Mouse (Mus musculus): ENCODE measurements around the gene Ccdc71.

Ccdc71 gene

GRCm38 (mm10) chr9:108460319-108461178, at the start of gene Ccdc71:
Gene Ccdc71 (plus strand): TSS chr9:108460527.
- DNase-seq, result peak; percentile 90

GRCm38 (mm10) chr9:108411381-108411942, 48.9 kb upstream of the Ccdc71 start:
- no peak for DNase-seq

- peak; percentile 64 for DNase-seq
Measured at GRCm38 (mm10) chr9:108412221-108412620, 48.1 kb upstream of the Ccdc71 start.

- DNase-seq, result no peak
Measured at GRCm38 (mm10) chr9:108428384-108428783, 31.9 kb upstream of the Ccdc71 start, which contains the start of gene Ccdc36. Gene Ccdc36 (minus strand): TSS chr9:108428484.

- DNase-seq, result peak; percentile 22
Measured at GRCm38 (mm10) chr9:108431431-108432067, 28.8 kb upstream of the Ccdc71 start.

GRCm38 (mm10) chr9:108436182-108436581, 24.1 kb upstream of the Ccdc71 start, which contains the start of gene BC048562:
Gene BC048562 (plus strand): TSS chr9:108436482.
- DNase-seq, result no peak

- no peak for DNase-seq
Measured at GRCm38 (mm10) chr9:108439176-108439575, 21.2 kb upstream of the Ccdc71 start.

GRCm38 (mm10) chr9:108440485-108440884, 19.8 kb upstream of the Ccdc71 start:
- no peak for DNase-seq

- no peak for DNase-seq
Measured at GRCm38 (mm10) chr9:108441236-108441919, 18.9 kb upstream of the Ccdc71 start.

- DNase-seq, result no peak
Measured at GRCm38 (mm10) chr9:108445125-108445524, 15.2 kb upstream of the Ccdc71 start.

GRCm38 (mm10) chr9:108449860-108450259, 10.5 kb upstream of the Ccdc71 start:
- DNase-seq, result peak; percentile 21

- DNase-seq, result peak; percentile 34
Measured at GRCm38 (mm10) chr9:108450292-108451169, 9.8 kb upstream of the Ccdc71 start.

GRCm38 (mm10) chr9:108451170-108451493, 9.2 kb upstream of the Ccdc71 start:
- no peak for DNase-seq

- no peak for DNase-seq
Measured at GRCm38 (mm10) chr9:108451519-108452160, 8.7 kb upstream of the Ccdc71 start.

- DNase-seq, result peak; percentile 90
Measured at GRCm38 (mm10) chr9:108452291-108452906, 7.9 kb upstream of the Ccdc71 start.

GRCm38 (mm10) chr9:108452911-108453310, 7.4 kb upstream of the Ccdc71 start:
- no peak for DNase-seq

- DNase-seq, result no peak
Measured at GRCm38 (mm10) chr9:108453458-108453857, 6.9 kb upstream of the Ccdc71 start.

GRCm38 (mm10) chr9:108454429-108454828, 5.9 kb upstream of the Ccdc71 start:
- DNase-seq, result no peak

- no peak for DNase-seq
Measured at GRCm38 (mm10) chr9:108455747-108456571, 4.4 kb upstream of the Ccdc71 start.

GRCm38 (mm10) chr9:108456953-108457352, 3.4 kb upstream of the Ccdc71 start:
- DNase-seq, result no peak

Data from lung, postnatal 36 days (tissue).